ENCODE assay signal across 9 mouse cellular contexts in the genomic region with DNA sequence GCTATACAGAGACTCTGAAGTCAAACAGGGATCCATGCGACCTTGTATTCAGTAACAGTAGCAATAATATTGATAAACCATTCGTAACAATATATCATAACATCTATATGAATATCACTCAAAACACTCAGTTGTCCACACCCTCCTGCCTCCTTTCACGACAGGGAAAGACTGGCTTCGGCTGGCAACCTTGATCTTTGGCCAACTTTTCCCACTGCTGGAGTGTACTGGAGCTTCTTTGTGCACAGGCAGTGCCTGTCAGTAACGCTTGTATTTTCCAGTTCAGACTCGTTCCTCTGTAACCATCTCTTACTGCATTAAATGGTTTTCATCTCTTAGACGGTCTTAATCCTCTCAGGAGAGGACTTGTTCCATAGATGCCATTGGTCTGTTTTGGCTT. TPM values are rescaled to one million over a fixed set of nuclear protein-coding genes. Genes with fewer than 3 reads are reported as not detected.
DNase-seq lines count a peak whose midpoint lies in the region; ATAC-seq and TF ChIP-seq lines count a peak whose summit lies in the region.
"Had no signal": no experiment of that assay in that cellular context is flagged by ENCODE, and none has a peak within 500 bp of the region (broad histone marks: within the 10 kb centered on the region; RNA-seq: fewer than 3 reads in every experiment).

No protein-coding gene starts in this region.

- peak; percentile 59 to 64 for DNase-seq in cerebellum, postnatal 10 days
- DNase-seq in cerebellum, adult 18-20 months: no peak
- DNase-seq in midbrain, embryonic 10.5 days (ENCODE audit: low spot score): no peak
- peak; percentile 41 for DNase-seq in stomach, postnatal 0 days (ENCODE audit: low spot score)
- no peak for DNase-seq in right cerebral cortex, adult 18-20 months
- no peak for DNase-seq in spleen, postnatal 14 days (ENCODE audit: low spot score in 2 of 2)

- TF ChIP-seq EP300 in stomach, postnatal 0 days (optimal IDR thresholded peaks at IDR 0.05): no peak

- no peak overlapping the region for H3K4me2 ChIP-seq in midbrain, embryonic 13.5 days (replicated peaks)
- no peak overlapping the region for H3K4me2 ChIP-seq in kidney, embryonic 16.5 days (replicated peaks; ENCODE audit: low read depth, low read length)
- H3K4me2 ChIP-seq in stomach, postnatal 0 days (replicated peaks; ENCODE audit: low read depth): no peak overlapping the region

- no peak for TF ChIP-seq CTCF in stomach, postnatal 0 days (IDR thresholded peaks at IDR 0.05; ENCODE audit: low read depth)

- peak overlapping the region; percentile 100 for H3K27ac ChIP-seq in midbrain, embryonic 10.5 days (replicated peaks)
- H3K27ac ChIP-seq in midbrain, embryonic 13.5 days: no peak overlapping the region
- peak overlapping the region; percentile 100 for H3K27ac ChIP-seq in kidney, embryonic 16.5 days (ENCODE audit: low read length)
- H3K27ac ChIP-seq in stomach, postnatal 0 days (replicated peaks): peak overlapping the region; percentile 99

- no peak overlapping the region for H3K9ac ChIP-seq in midbrain, embryonic 13.5 days (replicated peaks)
- no peak overlapping the region for H3K9ac ChIP-seq in kidney, embryonic 16.5 days (replicated peaks; ENCODE audit: low read length)
- no peak overlapping the region for H3K9ac ChIP-seq in stomach, postnatal 0 days (ENCODE audit: low read length)

- H3K4me1 ChIP-seq in midbrain, embryonic 10.5 days: peaks cover 31% of the 10 kb centered on the region
- H3K4me1 ChIP-seq in midbrain, embryonic 13.5 days (replicated peaks): peaks cover 33% of the 10 kb centered on the region
- peaks cover 29% of the 10 kb centered on the region for H3K4me1 ChIP-seq in kidney, embryonic 16.5 days (ENCODE audit: insufficient read depth, low read length)
- 0 out of 2 replicates have a peak, but pooled peaks cover 3% of the 10 kb centered on the region for H3K4me1 ChIP-seq in stomach, postnatal 0 days (replicated peaks; ENCODE audit: control insufficient read depth, insufficient read depth)

- no peaks in the 10 kb centered on the region for H3K9me3 ChIP-seq in midbrain, embryonic 10.5 days (replicated peaks)
- H3K9me3 ChIP-seq in midbrain, embryonic 13.5 days: no peaks in the 10 kb centered on the region
- no peaks in the 10 kb centered on the region for H3K9me3 ChIP-seq in kidney, embryonic 16.5 days (ENCODE audit: low read length)
- no peaks in the 10 kb centered on the region for H3K9me3 ChIP-seq in stomach, postnatal 0 days (ENCODE audit: control insufficient read depth, low read length)
- H3K9me3 ChIP-seq: megakaryocyte, embryonic 14.5 days had no signal

- H3K36me3 ChIP-seq in midbrain, embryonic 10.5 days: peaks cover 5% of the 10 kb centered on the region
- H3K36me3 ChIP-seq in midbrain, embryonic 13.5 days: no peaks in the 10 kb centered on the region
- H3K36me3 ChIP-seq in kidney, embryonic 16.5 days (ENCODE audit: insufficient read depth, low read length): no peaks in the 10 kb centered on the region
- H3K36me3 ChIP-seq in stomach, postnatal 0 days (ENCODE audit: control insufficient read depth, insufficient read depth, low read length): no peaks in the 10 kb centered on the region

- peak overlapping the region; percentile 94 for H3K4me3 ChIP-seq in midbrain, embryonic 10.5 days
- H3K4me3 ChIP-seq in midbrain, embryonic 13.5 days (replicated peaks): no peak overlapping the region
- H3K4me3 ChIP-seq in kidney, embryonic 16.5 days (ENCODE audit: low read length): no peak overlapping the region
- H3K4me3 ChIP-seq in stomach, postnatal 0 days (ENCODE audit: low read depth, low read length): no peak overlapping the region

- ATAC-seq in midbrain, embryonic 13.5 days: no peak
- ATAC-seq in kidney, embryonic 16.5 days (ENCODE audit: low FRiP score, low TSS enrichment): no peak
- ATAC-seq in stomach, postnatal 0 days (ENCODE audit: low FRiP score, low TSS enrichment): no peak

- WGBS in midbrain, embryonic 10.5 days: 65% methylated on average over 7 of the region's 7 CpGs
- WGBS in midbrain, embryonic 13.5 days: 45% methylated on average over 7 of the region's 7 CpGs
- WGBS in kidney, embryonic 16.5 days: 71% methylated on average over 7 of the region's 7 CpGs
- WGBS in stomach, postnatal 0 days: 34% methylated on average over 7 of the region's 7 CpGs

- no peaks in the 10 kb centered on the region for H3K27me3 ChIP-seq in midbrain, embryonic 10.5 days (ENCODE audit: low read depth, poor library complexity, severe bottlenecking)
- H3K27me3 ChIP-seq in midbrain, embryonic 13.5 days: no peaks in the 10 kb centered on the region
- no peaks in the 10 kb centered on the region for H3K27me3 ChIP-seq in kidney, embryonic 16.5 days (ENCODE audit: insufficient read depth, low read length)
- no peaks in the 10 kb centered on the region for H3K27me3 ChIP-seq in stomach, postnatal 0 days (ENCODE audit: control insufficient read depth, insufficient read depth, low read length)
- H3K27me3 ChIP-seq: megakaryocyte, embryonic 14.5 days had no signal

RNA-seq across cellular contexts. Expression of gene Gtf2i, which starts 2.2 kb away (rescaled TPM):
- polyA plus RNA-seq in midbrain, embryonic 10.5 days (2016; fragmentation: Nextera tagmentation; extraction: Ambion mirVana): 172 and 200 TPM in 2 replicates
- 190 and 191 TPM in 2 replicates for polyA plus RNA-seq in midbrain, embryonic 13.5 days (2015; fragmentation: Nextera tagmentation; extraction: Ambion mirVana)
- 179 and 192 TPM in 2 replicates for polyA plus RNA-seq in kidney, embryonic 16.5 days (2015; fragmentation: Nextera tagmentation; extraction: Ambion mirVana)
- polyA plus RNA-seq in stomach, postnatal 0 days (2015; fragmentation: Nextera tagmentation; extraction: Ambion mirVana): 63.0 and 81.9 TPM in 2 replicates

Comparison
In these comparisons a context has a peak if more than half of its experiments do, and no peak if none do; other contexts are left out.
1. DNase-seq: peak in cerebellum, postnatal 10 days (2 of 2) and stomach, postnatal 0 days (single experiment); none in cerebellum, adult 18-20 months (0 of 2), midbrain, embryonic 10.5 days (single experiment), right cerebral cortex, adult 18-20 months (single experiment) and spleen, postnatal 14 days (0 of 2).